Mouse (Mus musculus): ENCODE results near the gene Mpped2. TPM values are rescaled to one million over a fixed set of nuclear protein-coding genes. Genes with fewer than 3 reads are reported as not detected.

The Mpped2 gene
- total and polyA plus RNA-seq, 2 experiments from 2014 or later, result 39.1 to 80.0 TPM

GRCm38 (mm10) chr2:106866303-106866702 is 173.2 kb downstream of the Mpped2 start:
- ATAC-seq, result no peak
- H3K27ac ChIP-seq, result no peak overlapping the region

DNA sequence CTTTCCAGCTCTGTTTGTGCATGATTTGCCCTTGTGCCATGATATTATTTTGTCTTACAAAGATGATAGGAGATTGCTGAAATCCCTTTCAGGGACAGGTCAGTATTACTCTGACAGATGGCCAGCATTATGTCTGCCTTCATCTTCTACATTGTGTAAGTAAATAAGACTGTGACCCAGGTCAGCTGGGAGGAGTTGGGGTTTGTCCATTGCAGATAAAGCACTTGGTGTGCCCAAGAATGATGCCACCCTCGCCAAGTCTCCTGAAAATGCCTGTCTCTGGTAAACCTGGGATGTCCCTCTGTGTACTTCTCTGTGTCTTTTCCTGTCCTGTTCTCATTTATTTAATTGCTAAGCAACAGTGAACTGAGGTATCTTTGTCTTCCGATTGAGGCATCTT is 177.8 kb downstream of the Mpped2 start:
- H3K4me1 ChIP-seq (ENCODE audit: insufficient read depth, low read length), result no peaks in the 10 kb centered on the region
- no peak for DNase-seq (ENCODE audit: low spot score)
- ATAC-seq, result no peak

More at GRCm38 (mm10) chr2:106866303-106866702, 173.2 kb downstream of the Mpped2 start:
- H3K27me3 ChIP-seq (ENCODE audit: insufficient read depth, low read length), result no peaks in the 10 kb centered on the region
- no peak overlapping the region for H3K9ac ChIP-seq (replicated peaks; ENCODE audit: low read length)
- H3K36me3 ChIP-seq (ENCODE audit: insufficient read depth, low read length), result no peaks in the 10 kb centered on the region
- DNase-seq (ENCODE audit: low spot score), result no peak
- H3K4me2 ChIP-seq (ENCODE audit: low read depth, low read length), result no peak overlapping the region
- H3K4me3 ChIP-seq (ENCODE audit: low read length), result no peak overlapping the region
- WGBS, result 69% methylated on average over 5 of the region's 5 CpGs
- H3K9me3 ChIP-seq (ENCODE audit: low read length), result no peaks in the 10 kb centered on the region
- TF ChIP-seq CTCF (IDR thresholded peaks at IDR 0.05; ENCODE audit: low read depth), result no peak
- no peaks in the 10 kb centered on the region for H3K4me1 ChIP-seq (ENCODE audit: insufficient read depth, low read length)

DNA sequence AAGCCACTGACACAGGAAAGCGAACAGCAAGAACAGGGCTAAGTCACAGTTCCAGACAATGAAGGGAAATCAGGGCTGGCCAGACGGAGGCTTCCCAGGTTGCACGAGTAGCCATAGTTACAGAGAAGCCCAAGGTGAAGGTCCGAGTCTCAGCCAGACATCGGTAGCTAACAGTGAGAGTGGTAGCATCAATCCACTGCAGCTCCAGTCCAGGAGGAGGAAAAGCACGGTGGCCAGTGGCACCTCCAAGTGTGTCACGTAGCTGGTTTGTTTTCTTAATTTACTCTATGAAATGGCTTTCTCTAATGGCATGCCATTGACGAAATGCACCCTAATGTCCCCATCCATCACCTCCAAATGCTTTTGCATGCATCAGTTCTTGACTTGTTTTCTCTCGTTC is 180.1 kb downstream of the Mpped2 start:
- DNase-seq (ENCODE audit: low spot score), result no peak
- no peak for TF ChIP-seq CTCF (IDR thresholded peaks at IDR 0.05; ENCODE audit: low read depth)
- Histone ChIP-seq H3K4me1 (ENCODE audit: insufficient read depth, low read length) (no peaks in the 10 kb centered on the region), H3K4me3 (ENCODE audit: low read length) (no peak overlapping the region), H3K27ac (no peak overlapping the region), H3K27me3 (ENCODE audit: insufficient read depth, low read length) (no peaks in the 10 kb centered on the region), H3K36me3 (ENCODE audit: insufficient read depth, low read length) (no peaks in the 10 kb centered on the region), H3K4me2 (ENCODE audit: low read depth, low read length) (no peak overlapping the region), H3K9me3 (ENCODE audit: low read length) (no peaks in the 10 kb centered on the region), H3K9ac (replicated peaks; ENCODE audit: low read length) (no peak overlapping the region)
- WGBS, result 78% methylated on average over 9 of the region's 9 CpGs
- ATAC-seq, result no peak

More for the DNA sequence above, 177.8 kb downstream of the Mpped2 start:
- no peaks in the 10 kb centered on the region for H3K27me3 ChIP-seq (ENCODE audit: insufficient read depth, low read length)
- H3K36me3 ChIP-seq (ENCODE audit: insufficient read depth, low read length), result no peaks in the 10 kb centered on the region
- no peak for TF ChIP-seq CTCF (IDR thresholded peaks at IDR 0.05; ENCODE audit: low read depth)
- no peak overlapping the region for H3K4me3 ChIP-seq (ENCODE audit: low read length)
- H3K9me3 ChIP-seq (ENCODE audit: low read length), result no peaks in the 10 kb centered on the region
- no peak overlapping the region for H3K9ac ChIP-seq (replicated peaks; ENCODE audit: low read length)
- WGBS, result 83% methylated on average over 2 of the region's 2 CpGs
- no peak overlapping the region for H3K27ac ChIP-seq
- H3K4me2 ChIP-seq (ENCODE audit: low read depth, low read length), result no peak overlapping the region

GRCm38 (mm10) chr2:106883390-106883789 is 190.3 kb downstream of the Mpped2 start:
- WGBS, result 82% methylated on average over 8 of the region's 8 CpGs
- no peak overlapping the region for H3K9ac ChIP-seq (replicated peaks; ENCODE audit: low read length)

DNA sequence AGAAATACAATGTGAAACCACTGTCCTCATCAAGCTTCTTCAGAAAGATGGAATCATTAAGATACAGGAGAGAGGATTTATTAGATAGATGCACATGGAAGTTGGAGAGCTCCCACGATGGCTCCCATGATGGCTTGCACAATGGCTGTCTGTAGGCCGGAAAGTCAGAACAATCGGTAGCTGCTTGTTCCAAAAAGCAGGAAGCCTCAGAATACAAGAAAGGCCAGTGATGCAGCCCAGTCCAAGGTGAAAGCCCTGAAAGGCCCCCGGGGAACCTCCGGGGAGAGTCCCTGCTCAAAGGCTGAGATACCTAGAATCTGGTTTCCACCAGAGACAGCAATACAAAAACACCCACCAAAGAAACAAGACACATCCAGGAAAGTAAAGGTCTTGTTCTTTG is 195.1 kb downstream of the Mpped2 start:
- WGBS, result 89% methylated on average over 5 of the region's 5 CpGs
- 0 out of 2 replicates have a peak, but pooled peaks cover 4% of the 10 kb centered on the region for H3K4me1 ChIP-seq (ENCODE audit: insufficient read depth, low read length)
- H3K9ac ChIP-seq (replicated peaks; ENCODE audit: low read length), result no peak overlapping the region
- DNase-seq (ENCODE audit: low spot score), result no peak
- no peak for ATAC-seq
- no peak overlapping the region for H3K27ac ChIP-seq
- no peaks in the 10 kb centered on the region for H3K9me3 ChIP-seq (ENCODE audit: low read length)
- no peaks in the 10 kb centered on the region for H3K36me3 ChIP-seq (ENCODE audit: insufficient read depth, low read length)
- no peak overlapping the region for H3K4me3 ChIP-seq (ENCODE audit: low read length)
- no peak for TF ChIP-seq CTCF (IDR thresholded peaks at IDR 0.05; ENCODE audit: low read depth)
- no peaks in the 10 kb centered on the region for H3K27me3 ChIP-seq (ENCODE audit: insufficient read depth, low read length)
- no peak overlapping the region for H3K4me2 ChIP-seq (ENCODE audit: low read depth, low read length)

More at GRCm38 (mm10) chr2:106883390-106883789, 190.3 kb downstream of the Mpped2 start:
- no peaks in the 10 kb centered on the region for H3K36me3 ChIP-seq (ENCODE audit: insufficient read depth, low read length)
- no peak overlapping the region for H3K4me3 ChIP-seq (ENCODE audit: low read length)
- no peak overlapping the region for H3K27ac ChIP-seq
- ATAC-seq (no peak), DNase-seq (ENCODE audit: low spot score) (no peak)
- H3K27me3 ChIP-seq (ENCODE audit: insufficient read depth, low read length), result no peaks in the 10 kb centered on the region
- no peak overlapping the region for H3K4me2 ChIP-seq (ENCODE audit: low read depth, low read length)
- no peaks in the 10 kb centered on the region for H3K4me1 ChIP-seq (ENCODE audit: insufficient read depth, low read length)
- TF ChIP-seq CTCF (IDR thresholded peaks at IDR 0.05; ENCODE audit: low read depth), result no peak
- H3K9me3 ChIP-seq (ENCODE audit: low read length), result no peaks in the 10 kb centered on the region

GRCm38 (mm10) chr2:106889297-106890000 is 196.4 kb downstream of the Mpped2 start:
- 12% methylated on average over 3 of the region's 3 CpGs for WGBS
- ATAC-seq, result peak; percentile 40; the same call in 1 of the 2 replicates
- no peak for TF ChIP-seq CTCF (IDR thresholded peaks at IDR 0.05; ENCODE audit: low read depth)

DNA sequence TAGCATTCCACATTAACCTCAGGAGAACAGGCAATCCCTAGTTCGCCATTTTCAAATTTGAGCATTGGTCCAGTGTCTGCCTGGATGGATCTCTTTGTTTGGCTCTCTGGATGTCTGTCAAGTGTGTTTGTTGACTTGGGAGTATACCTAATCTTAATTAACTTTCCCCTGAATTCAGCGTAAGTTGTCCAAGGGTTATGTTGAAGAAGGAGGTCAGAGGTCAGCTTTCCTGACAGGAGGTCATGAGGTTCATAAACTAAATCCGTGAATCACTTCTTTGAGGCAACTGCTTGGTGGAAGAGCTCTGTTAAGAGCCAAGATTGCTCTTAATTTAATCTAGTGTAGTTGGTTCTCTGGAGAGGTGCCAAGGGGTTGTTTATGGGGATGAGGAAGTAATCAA is 200.3 kb downstream of the Mpped2 start:
- DNase-seq (ENCODE audit: low spot score), result no peak
- H3K4me3 ChIP-seq (ENCODE audit: low read length), result no peak overlapping the region
- no peak overlapping the region for H3K9ac ChIP-seq (replicated peaks; ENCODE audit: low read length)
- no peak for TF ChIP-seq CTCF (IDR thresholded peaks at IDR 0.05; ENCODE audit: low read depth)
- H3K36me3 ChIP-seq (ENCODE audit: insufficient read depth, low read length), result no peaks in the 10 kb centered on the region
- H3K4me1 ChIP-seq (ENCODE audit: insufficient read depth, low read length), result peaks cover 10% of the 10 kb centered on the region; the same call in 1 of the 2 replicates
- H3K4me2 ChIP-seq (ENCODE audit: low read depth, low read length), result no peak overlapping the region
- H3K27ac ChIP-seq, result no peak overlapping the region
- H3K9me3 ChIP-seq (ENCODE audit: low read length), result no peaks in the 10 kb centered on the region
- 53% methylated on average over 3 of the region's 3 CpGs for WGBS
- H3K27me3 ChIP-seq (ENCODE audit: insufficient read depth, low read length), result no peaks in the 10 kb centered on the region
- ATAC-seq, result no peak

More at GRCm38 (mm10) chr2:106889297-106890000, 196.4 kb downstream of the Mpped2 start:
- 0 out of 2 replicates have a peak, but pooled peaks cover 4% of the 10 kb centered on the region for H3K4me1 ChIP-seq (ENCODE audit: insufficient read depth, low read length)
- no peaks in the 10 kb centered on the region for H3K27me3 ChIP-seq (ENCODE audit: insufficient read depth, low read length)
- DNase-seq (ENCODE audit: low spot score), result peak; percentile 78
- H3K4me3 ChIP-seq (ENCODE audit: low read length), result no peak overlapping the region
- H3K9ac ChIP-seq (replicated peaks; ENCODE audit: low read length), result no peak overlapping the region
- no peak overlapping the region for H3K27ac ChIP-seq
- no peaks in the 10 kb centered on the region for H3K36me3 ChIP-seq (ENCODE audit: insufficient read depth, low read length)
- H3K9me3 ChIP-seq (ENCODE audit: low read length), result no peaks in the 10 kb centered on the region
- no peak overlapping the region for H3K4me2 ChIP-seq (ENCODE audit: low read depth, low read length)

Measured in hindbrain, postnatal 0 days (tissue).